Mouse (Mus musculus) neural tube, embryonic 14.5 days (tissue): ENCODE data around the gene Epha8. TPM values are rescaled to one million over a fixed set of nuclear protein-coding genes. Genes with fewer than 3 reads are reported as not detected.

Experiments
- ATAC-seq: fragments of 200-750 bp; cut with Nextera tagmentation; 2 replicates; pipeline ENCODE4 v1.8.0; 2017; ENCODE audit warnings: low read depth, mild to moderate bottlenecking, moderate TSS enrichment, moderate library complexity
- H3K27ac ChIP-seq: fragments of 300-500 bp; sonication (generic); 2 replicates; pipeline ENCODE4 v1.5.1; 2014; ENCODE audit warnings: low read depth, mild to moderate bottlenecking, control low read depth, low read length, moderate library complexity, mixed read lengths
- H3K27me3 ChIP-seq: fragments of 300-500 bp; sonication (generic); 2 replicates; pipeline ENCODE4 v1.6.1; 2014; ENCODE audit warnings: low read length; ENCODE audit not compliant: control insufficient read depth, insufficient read depth
- H3K36me3 ChIP-seq: fragments of 300-500 bp; sonication (generic); 2 replicates; pipeline ENCODE4 v1.6.1; 2014; ENCODE audit warnings: low read length, mixed read lengths; ENCODE audit not compliant: control insufficient read depth, insufficient read depth
- H3K4me1 ChIP-seq: fragments of 300-500 bp; sonication (generic); 2 replicates; pipeline ENCODE4 v1.6.1; 2014; ENCODE audit warnings: low read length; ENCODE audit not compliant: control insufficient read depth, insufficient read depth
- H3K4me2 ChIP-seq: fragments of 300-500 bp; sonication (generic); 2 replicates; pipeline ENCODE4 v1.6.1; 2014; ENCODE audit warnings: mild to moderate bottlenecking, low read depth, low read length, control low read depth
- H3K4me3 ChIP-seq: fragments of 300-500 bp; sonication (generic); 2 replicates; pipeline ENCODE4 v1.5.1; 2014; ENCODE audit warnings: low read depth, low read length, control low read depth, mixed read lengths
- H3K9ac ChIP-seq: fragments of 300-500 bp; sonication (generic); replicated peaks from 2 replicates; pipeline ENCODE4 v1.6.1; 2014; ENCODE audit warnings: low read depth, mild to moderate bottlenecking, control low read depth, low read length, mixed read lengths
- H3K9me3 ChIP-seq: fragments of 300-500 bp; sonication (generic); 2 replicates; pipeline ENCODE4 v1.6.1; 2016; ENCODE audit warnings: low read length; ENCODE audit not compliant: control insufficient read depth
- WGBS: fragments of 180-500 bp; shearing (Covaris S2); extraction: QIAGEN DNeasy Blood & Tissue Kit; methylation state at CpG from one replicate; pipeline ENCODE4 v1.1.7; 2014; 5-methylcytosine and 5-hydroxymethylcytosine counted together
- polyA plus RNA-seq: library from polyadenylated mRNA; unstranded; fragments of >200 nt; fragmentation: Nextera tagmentation; extraction: Ambion mirVana; gene quantifications from 2 replicates; pipeline ENCODE4 v1.2.1, GENCODE M21; 2014

The Epha8 gene
- polyA plus RNA-seq, 1 experiment from 2014 or later = 9.9 TPM

DNA sequence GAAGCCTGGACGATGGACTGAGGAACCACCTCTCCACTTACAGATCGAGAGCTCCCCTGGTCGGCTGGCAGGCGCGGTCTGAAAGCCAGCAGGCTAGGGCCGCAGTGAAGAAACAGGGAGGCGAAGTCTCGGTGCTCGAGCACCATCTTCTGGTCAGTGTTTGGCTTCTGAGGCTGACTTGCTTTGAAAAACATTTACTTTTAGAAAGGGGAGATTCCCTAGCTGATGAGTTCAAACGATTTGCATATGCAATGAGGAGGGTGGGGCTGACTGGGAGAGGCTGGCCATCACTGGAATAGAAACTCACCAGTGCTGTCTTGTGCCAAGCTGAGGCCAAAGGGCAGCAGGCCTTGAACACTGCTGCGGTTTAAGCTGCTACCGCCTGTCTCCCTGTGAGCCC lies 24.7 kb upstream of the Epha8 start:
- H3K27me3 ChIP-seq = no peaks in the 10 kb centered on the region
- WGBS = 5% methylated on average over 12 of the region's 12 CpGs
- no peak overlapping the region for H3K4me3 ChIP-seq
- ATAC-seq = peak; percentile 82
- peaks cover 15% of the 10 kb centered on the region for H3K4me1 ChIP-seq
- H3K9me3 ChIP-seq = no peaks in the 10 kb centered on the region
- H3K27ac ChIP-seq = no peak overlapping the region
- H3K9ac ChIP-seq = no peak overlapping the region
- H3K4me2 ChIP-seq = no peak overlapping the region
- H3K36me3 ChIP-seq = peaks cover 2% of the 10 kb centered on the region; the same call in 1 of the 2 replicates

DNA sequence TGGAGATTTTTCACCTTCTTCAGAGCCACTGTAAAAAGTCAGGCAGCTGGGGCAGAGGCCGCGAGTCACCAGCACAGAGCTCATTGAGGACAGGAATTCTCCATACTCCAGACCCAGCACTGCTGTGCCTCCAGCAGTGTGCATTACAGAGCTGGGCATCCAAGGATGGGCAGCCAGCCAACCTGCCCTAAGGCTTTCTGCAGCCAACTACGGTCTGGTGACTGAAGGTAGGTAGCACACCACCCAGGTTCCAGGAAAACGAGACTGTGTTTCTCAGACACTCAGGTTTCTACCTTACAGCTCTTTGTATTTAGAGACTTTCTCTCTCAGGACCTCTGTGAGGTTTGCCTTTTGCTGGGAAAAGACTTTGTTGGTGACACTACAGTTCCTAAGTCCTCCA lies 24.3 kb upstream of the Epha8 start:
- Histone ChIP-seq H3K4me1 (peaks cover 15% of the 10 kb centered on the region), H3K27ac (no peak overlapping the region), H3K9me3 (no peaks in the 10 kb centered on the region), H3K4me3 (no peak overlapping the region), H3K27me3 (no peaks in the 10 kb centered on the region), H3K36me3 (no peaks in the 10 kb centered on the region), H3K9ac (no peak overlapping the region), H3K4me2 (no peak overlapping the region)
- no peak for ATAC-seq
- 64% methylated on average over 4 of the region's 4 CpGs for WGBS

DNA sequence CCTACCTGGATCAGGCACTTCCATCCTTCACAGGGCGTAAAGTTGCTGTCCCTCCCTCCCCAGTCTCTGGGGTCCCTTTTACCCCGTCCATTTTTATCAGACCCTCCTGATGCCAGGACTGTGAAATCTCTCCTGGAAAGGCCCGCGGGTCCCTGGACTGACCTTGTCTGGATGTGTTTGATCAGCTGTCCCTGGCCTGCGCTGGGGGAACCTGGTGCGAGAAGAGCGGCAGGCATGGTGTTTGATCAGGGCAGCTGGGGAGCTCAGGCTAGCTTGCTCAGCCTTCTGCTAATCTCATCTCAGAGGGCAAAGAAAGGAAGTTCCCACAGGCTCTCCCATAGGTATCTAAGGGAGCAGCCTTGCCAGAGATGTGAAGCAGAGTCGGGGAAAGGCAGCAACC lies 20.6 kb upstream of the Epha8 start:
- H3K9me3 ChIP-seq = no peaks in the 10 kb centered on the region
- no peak overlapping the region for H3K27ac ChIP-seq
- H3K36me3 ChIP-seq = no peaks in the 10 kb centered on the region
- 0 out of 2 replicates have a peak, but pooled peaks cover 3% of the 10 kb centered on the region for H3K27me3 ChIP-seq
- no peak overlapping the region for H3K4me2 ChIP-seq
- no peak overlapping the region for H3K9ac ChIP-seq
- H3K4me1 ChIP-seq = peaks cover 14% of the 10 kb centered on the region
- H3K4me3 ChIP-seq = no peak overlapping the region
- 68% methylated on average over 8 of the region's 8 CpGs for WGBS
- ATAC-seq = no peak

DNA sequence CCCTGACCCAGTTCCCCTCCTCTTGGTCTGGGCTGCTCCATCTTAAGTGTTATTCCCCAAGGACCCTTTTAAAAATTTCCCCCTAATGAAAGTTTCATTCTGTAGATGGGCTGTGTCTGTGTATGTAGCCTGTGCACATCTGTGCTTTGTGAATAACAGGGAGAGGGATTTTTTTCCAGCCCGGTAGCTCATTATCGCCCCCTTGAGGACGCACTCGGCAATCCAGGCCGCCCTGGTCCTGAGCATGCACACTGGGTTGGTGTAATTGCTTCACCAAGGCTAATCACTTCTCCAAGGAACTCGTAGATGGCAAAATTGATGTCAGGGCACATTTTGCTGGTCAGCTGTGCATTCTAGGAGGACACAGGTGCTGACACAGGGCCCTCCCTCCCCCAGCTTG lies 14.3 kb upstream of the Epha8 start:
- WGBS = 2% methylated on average over 6 of the region's 6 CpGs
- H3K27me3 ChIP-seq = peaks cover 5% of the 10 kb centered on the region; the same call in 1 of the 2 replicates

GRCm38 (mm10) chr4:136969503-136970276 lies 13.1 kb upstream of the Epha8 start:
- H3K27ac ChIP-seq = no peak overlapping the region
- H3K4me1 ChIP-seq = peaks cover 14% of the 10 kb centered on the region; the same call in 1 of the 2 replicates
- no peak overlapping the region for H3K4me2 ChIP-seq
- no peaks in the 10 kb centered on the region for H3K36me3 ChIP-seq
- ATAC-seq = no peak
- H3K9ac ChIP-seq = no peak overlapping the region
- no peaks in the 10 kb centered on the region for H3K9me3 ChIP-seq
- WGBS = 44% methylated on average over 15 of the region's 16 CpGs
- H3K4me3 ChIP-seq = no peak overlapping the region
- peaks cover 5% of the 10 kb centered on the region; the same call in 1 of the 2 replicates for H3K27me3 ChIP-seq

More for the DNA sequence above, 14.3 kb upstream of the Epha8 start:
- no peaks in the 10 kb centered on the region for H3K36me3 ChIP-seq
- H3K9me3 ChIP-seq = no peaks in the 10 kb centered on the region
- no peak for ATAC-seq
- H3K9ac ChIP-seq = no peak overlapping the region
- no peak overlapping the region for H3K4me3 ChIP-seq
- H3K27ac ChIP-seq = no peak overlapping the region
- H3K4me2 ChIP-seq = no peak overlapping the region
- 0 out of 2 replicates have a peak, but pooled peaks cover 8% of the 10 kb centered on the region for H3K4me1 ChIP-seq

DNA sequence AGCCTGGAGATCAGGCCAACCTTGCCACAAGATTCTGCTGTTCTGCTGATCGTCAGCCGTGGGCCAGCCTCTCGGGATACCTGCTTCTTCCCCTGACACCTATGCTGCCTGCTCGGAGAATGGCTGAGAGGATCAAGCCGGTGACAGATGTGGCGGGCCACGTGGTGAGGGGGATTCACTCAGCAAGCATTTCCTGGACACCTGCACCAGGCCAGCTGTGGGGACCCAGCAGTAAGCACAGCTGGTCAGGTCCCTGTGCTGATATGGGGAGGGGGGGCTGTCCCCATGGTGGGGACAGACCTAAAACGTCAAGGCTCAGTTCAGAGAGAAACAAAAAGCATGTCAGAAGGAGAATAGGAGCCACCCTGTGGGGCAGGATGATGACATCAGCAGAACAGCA lies 12.5 kb upstream of the Epha8 start:
- no peak overlapping the region for H3K4me2 ChIP-seq
- no peaks in the 10 kb centered on the region for H3K9me3 ChIP-seq
- H3K36me3 ChIP-seq = no peaks in the 10 kb centered on the region
- no peak overlapping the region for H3K4me3 ChIP-seq
- WGBS = 60% methylated on average over 8 of the region's 8 CpGs
- peaks cover 5% of the 10 kb centered on the region; the same call in 1 of the 2 replicates for H3K27me3 ChIP-seq
- ATAC-seq = no peak
- peaks cover 14% of the 10 kb centered on the region; the same call in 1 of the 2 replicates for H3K4me1 ChIP-seq
- H3K9ac ChIP-seq = no peak overlapping the region
- no peak overlapping the region for H3K27ac ChIP-seq

DNA sequence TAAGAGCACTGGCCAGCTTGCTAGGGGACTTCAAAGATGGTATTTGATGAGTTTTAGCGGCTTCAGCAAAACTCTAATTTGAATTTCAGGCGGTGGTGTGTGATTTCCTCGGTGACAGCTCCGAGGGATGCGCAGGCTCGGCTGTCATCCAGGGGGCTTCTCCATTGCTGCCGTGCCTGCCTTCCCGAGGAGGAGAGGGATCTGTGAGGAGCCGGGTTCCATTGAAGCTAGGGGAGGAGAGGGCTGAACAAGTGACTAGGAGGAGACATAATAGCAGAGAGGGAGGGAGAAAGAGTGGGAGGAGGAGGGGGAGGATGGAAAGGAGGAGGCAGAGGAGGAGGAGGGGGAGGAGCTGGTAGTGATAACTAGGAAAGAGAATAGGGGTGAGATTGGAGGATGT lies 10.9 kb upstream of the Epha8 start:
- 18% methylated on average over 9 of the region's 9 CpGs for WGBS
- H3K36me3 ChIP-seq = no peaks in the 10 kb centered on the region
- H3K9me3 ChIP-seq = no peaks in the 10 kb centered on the region
- H3K4me2 ChIP-seq = no peak overlapping the region
- peaks cover 4% of the 10 kb centered on the region; the same call in 1 of the 2 replicates for H3K27me3 ChIP-seq
- no peak for ATAC-seq
- no peak overlapping the region for H3K27ac ChIP-seq
- H3K4me3 ChIP-seq = no peak overlapping the region
- no peak overlapping the region for H3K9ac ChIP-seq
- H3K4me1 ChIP-seq = peaks cover 14% of the 10 kb centered on the region; the same call in 1 of the 2 replicates

DNA sequence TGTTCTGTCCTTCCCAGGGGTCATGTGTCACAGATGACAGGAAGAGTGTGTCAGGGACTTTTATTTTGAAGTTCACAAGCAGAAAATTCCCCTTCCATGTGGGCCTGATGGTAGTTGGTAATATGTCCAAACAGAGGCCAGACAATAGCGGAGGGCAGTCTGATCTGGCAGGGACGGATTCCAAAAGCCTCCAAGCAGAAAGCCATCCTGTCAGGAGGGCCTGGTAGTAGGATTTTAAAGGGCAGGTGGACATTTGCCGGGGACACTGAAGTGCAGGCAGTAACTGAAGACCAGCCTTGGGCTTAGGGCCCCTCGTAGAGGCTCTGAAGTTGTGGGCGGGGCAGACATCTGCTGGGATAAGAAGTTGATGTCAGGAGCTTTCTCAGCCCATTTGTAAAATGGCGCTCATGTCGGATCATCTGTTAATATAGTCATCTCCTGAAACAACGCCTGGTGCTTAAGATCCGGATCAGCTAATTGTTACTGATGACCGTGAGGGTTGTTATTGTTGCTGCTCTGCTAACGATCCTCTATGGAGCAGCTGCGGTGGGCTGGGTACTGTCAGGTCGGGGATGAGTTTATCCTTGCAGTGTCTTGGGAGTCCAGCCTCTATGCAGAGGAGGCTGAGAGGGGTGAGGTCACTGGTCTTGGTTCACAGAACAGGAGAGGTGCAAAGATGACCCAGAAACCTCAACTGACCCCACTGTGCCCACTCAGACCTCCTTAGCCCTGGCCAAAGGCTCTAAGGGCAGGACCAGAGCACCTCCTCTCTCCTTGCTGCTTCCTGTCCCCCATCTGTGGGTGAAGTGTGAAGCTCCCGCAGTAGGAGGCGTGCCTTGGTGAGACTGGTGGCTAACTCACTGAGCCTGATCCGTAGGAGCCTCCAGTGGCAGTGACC lies 10.1 kb upstream of the Epha8 start:
- no peaks in the 10 kb centered on the region for H3K9me3 ChIP-seq
- no peak for ATAC-seq
- H3K27me3 ChIP-seq = peaks cover 3% of the 10 kb centered on the region; the same call in 1 of the 2 replicates
- peaks cover 14% of the 10 kb centered on the region; the same call in 1 of the 2 replicates for H3K4me1 ChIP-seq
- H3K36me3 ChIP-seq = no peaks in the 10 kb centered on the region
- WGBS = 33% methylated on average over 16 of the region's 16 CpGs
- no peak overlapping the region for H3K27ac ChIP-seq
- H3K4me3 ChIP-seq = no peak overlapping the region
- no peak overlapping the region for H3K9ac ChIP-seq
- H3K4me2 ChIP-seq = no peak overlapping the region
